Mouse (Mus musculus) liver, postnatal 0 days (tissue): Measurements from ENCODE around the gene Lsp1.

Experiments used
- CTCF ChIP-seq: sonication (generic); IDR thresholded peaks from 2 replicates; pipeline ENCODE4 v1.5.1; 2016; ENCODE audit warnings: antibody characterized with exemption, low read depth
- EP300 ChIP-seq: IDR thresholded peaks from 2 replicates; pipeline ENCODE4 v1.6.1; 2016; ENCODE audit warnings: antibody characterized with exemption, low read depth, mild to moderate bottlenecking

GRCm38 (mm10) chr7:142439966-142440365, 20.6 kb upstream of the Lsp1 start:
- no peak for TF ChIP-seq EP300
- TF ChIP-seq CTCF = no peak
